Mouse (Mus musculus) embryonic facial prominence, embryonic 15.5 days (tissue): ENCODE measurements around the gene Ppef1. TPM values are rescaled to one million over a fixed set of nuclear protein-coding genes. Genes with fewer than 3 reads are reported as not detected.

ENCODE experiments used
- ATAC-seq: fragments of 200-750 bp; cut with Nextera tagmentation; 2 replicates; pipeline ENCODE4 v1.8.0; 2017; ENCODE audit warnings: low read depth, moderate TSS enrichment; ENCODE audit not compliant: insufficient number of reproducible peaks, low FRiP score, low TSS enrichment
- H3K27ac ChIP-seq: fragments of 300-500 bp; sonication (generic); replicated peaks from 2 replicates; pipeline ENCODE4 v1.5.1; 2015; ENCODE audit warnings: mild to moderate bottlenecking, inconsistent platforms
- H3K27me3 ChIP-seq: fragments of 300-500 bp; sonication (generic); 2 replicates; pipeline ENCODE4 v1.6.1; 2015; ENCODE audit warnings: inconsistent platforms
- H3K36me3 ChIP-seq: fragments of 300-500 bp; sonication (generic); 2 replicates; pipeline ENCODE4 v1.6.1; 2015; ENCODE audit warnings: mild to moderate bottlenecking, inconsistent platforms
- H3K4me1 ChIP-seq: fragments of 300-500 bp; sonication (generic); 2 replicates; pipeline ENCODE4 v1.6.1; 2015; ENCODE audit warnings: inconsistent platforms
- H3K4me2 ChIP-seq: fragments of 300-500 bp; sonication (generic); replicated peaks from 2 replicates; pipeline ENCODE4 v1.6.1; 2015; ENCODE audit warnings: mild to moderate bottlenecking, inconsistent platforms
- H3K4me3 ChIP-seq: fragments of 300-500 bp; sonication (generic); replicated peaks from 2 replicates; pipeline ENCODE4 v1.5.1; 2015; ENCODE audit warnings: mild to moderate bottlenecking, inconsistent platforms
- H3K9ac ChIP-seq: fragments of 300-500 bp; sonication (generic); 2 replicates; pipeline ENCODE4 v1.6.1; 2015; ENCODE audit warnings: inconsistent platforms
- H3K9me3 ChIP-seq: fragments of 300-500 bp; sonication (generic); replicated peaks from 2 replicates; pipeline ENCODE4 v1.6.1; 2016; ENCODE audit warnings: inconsistent platforms
- WGBS: fragments of 180-500 bp; shearing (Covaris S2); methylation state at CpG from one replicate; pipeline ENCODE4 v1.1.7; 2015; 5-methylcytosine and 5-hydroxymethylcytosine counted together
- polyA plus RNA-seq: library from polyadenylated mRNA; unstranded; fragments of >200 nt; fragmentation: Nextera tagmentation; extraction: Ambion mirVana; gene quantifications from 2 replicates; pipeline ENCODE4 v1.2.1, GENCODE M21; 2015

The Ppef1 gene
- polyA plus RNA-seq, 1 experiment from 2014 or later, result 0.28 TPM

DNA sequence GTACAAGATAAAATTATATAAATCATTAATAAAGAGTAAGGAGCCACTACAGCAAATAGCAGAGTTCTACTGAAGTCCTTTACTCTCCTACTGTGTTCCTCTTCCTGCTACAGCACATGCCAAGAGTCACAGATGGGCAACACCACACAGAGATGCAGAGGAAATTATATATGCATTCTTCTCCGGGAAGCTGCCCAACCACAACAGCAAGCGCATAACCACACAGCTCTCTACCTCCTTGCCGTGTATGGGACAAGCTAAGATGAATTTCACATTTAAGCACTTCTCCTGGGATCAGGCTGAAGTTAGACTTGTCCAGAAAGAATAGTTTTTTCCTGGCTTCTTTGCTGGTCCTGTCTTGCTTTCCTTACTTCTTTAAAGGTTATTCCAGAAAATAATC, 44.0 kb downstream of the Ppef1 start:
- H3K36me3 ChIP-seq, result no peaks in the 10 kb centered on the region
- WGBS, result 47% methylated on average over 3 of the region's 3 CpGs
- H3K4me3 ChIP-seq, result no peak overlapping the region
- no peaks in the 10 kb centered on the region; the same call in 1 of the 2 replicates for H3K27me3 ChIP-seq
- no peak overlapping the region for H3K4me2 ChIP-seq
- ATAC-seq, result no peak
- no peaks in the 10 kb centered on the region for H3K9me3 ChIP-seq
- H3K4me1 ChIP-seq, result no peaks in the 10 kb centered on the region
- no peak overlapping the region for H3K27ac ChIP-seq
- no peak overlapping the region for H3K9ac ChIP-seq

GRCm38 (mm10) chrX:160690094-160690493, 45.5 kb downstream of the Ppef1 start:
- Histone ChIP-seq H3K27ac (no peak overlapping the region), H3K4me1 (no peaks in the 10 kb centered on the region), H3K36me3 (no peaks in the 10 kb centered on the region), H3K9ac (no peak overlapping the region), H3K4me2 (no peak overlapping the region), H3K27me3 (no peaks in the 10 kb centered on the region; the same call in 1 of the 2 replicates), H3K9me3 (no peaks in the 10 kb centered on the region), H3K4me3 (no peak overlapping the region)
- ATAC-seq, result no peak
- 78% methylated on average over 2 of the region's 2 CpGs for WGBS

- Histone ChIP-seq H3K4me2 (no peak overlapping the region), H3K9me3 (no peaks in the 10 kb centered on the region), H3K27me3 (peaks cover 8% of the 10 kb centered on the region; the same call in 1 of the 2 replicates), H3K4me1 (no peaks in the 10 kb centered on the region), H3K36me3 (no peaks in the 10 kb centered on the region), H3K27ac (no peak overlapping the region), H3K4me3 (no peak overlapping the region), H3K9ac (no peak overlapping the region)
- ATAC-seq, result no peak
- WGBS, result 85% methylated on average over 1 of the region's 1 CpGs
These were observed 65.6 kb downstream of the Ppef1 start for GRCm38 (mm10) chrX:160669992-160670391.

DNA sequence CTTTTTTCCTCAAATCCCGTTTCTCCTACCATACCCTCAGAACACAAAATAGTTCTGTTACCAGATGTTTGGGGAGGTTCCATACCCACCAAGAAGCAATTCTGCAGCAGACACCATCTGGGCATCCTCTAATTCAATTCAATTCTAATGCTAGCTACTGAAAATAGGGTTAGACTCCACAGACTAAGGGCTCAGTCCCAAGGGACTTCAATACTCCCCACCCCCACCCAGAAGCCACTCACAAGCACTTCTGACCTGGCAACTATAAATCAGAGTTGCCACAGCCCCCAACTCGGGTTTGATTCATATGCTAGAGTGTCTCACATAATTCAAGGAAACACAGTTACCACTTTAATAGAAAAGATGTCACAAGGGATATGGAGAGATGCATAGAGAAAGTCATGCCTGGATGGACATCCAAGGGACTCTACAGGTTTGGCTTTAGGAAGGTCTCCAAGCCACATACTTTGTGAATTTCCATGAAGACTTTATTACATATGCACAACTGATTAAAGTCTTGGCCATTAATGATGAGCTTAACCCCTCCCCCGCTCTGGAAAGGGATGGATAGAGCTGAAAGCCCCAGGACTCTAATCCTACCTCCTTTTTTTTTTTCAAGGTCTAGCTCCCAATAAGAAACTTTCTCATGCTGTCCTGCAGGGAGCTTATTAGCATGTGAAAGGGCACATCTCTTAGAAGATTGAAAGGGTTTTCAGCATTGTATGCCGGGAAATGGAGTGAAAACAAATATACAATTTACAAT, 124.5 kb downstream of the Ppef1 start:
- no peak for ATAC-seq
- H3K27ac ChIP-seq, result no peak overlapping the region
- no peak overlapping the region for H3K4me2 ChIP-seq
- WGBS, result 35% methylated on average over 4 of the region's 4 CpGs
- H3K9ac ChIP-seq, result no peak overlapping the region
- no peaks in the 10 kb centered on the region for H3K36me3 ChIP-seq
- no peaks in the 10 kb centered on the region for H3K27me3 ChIP-seq
- no peak overlapping the region for H3K4me3 ChIP-seq
- no peaks in the 10 kb centered on the region for H3K4me1 ChIP-seq
- no peaks in the 10 kb centered on the region for H3K9me3 ChIP-seq

DNA sequence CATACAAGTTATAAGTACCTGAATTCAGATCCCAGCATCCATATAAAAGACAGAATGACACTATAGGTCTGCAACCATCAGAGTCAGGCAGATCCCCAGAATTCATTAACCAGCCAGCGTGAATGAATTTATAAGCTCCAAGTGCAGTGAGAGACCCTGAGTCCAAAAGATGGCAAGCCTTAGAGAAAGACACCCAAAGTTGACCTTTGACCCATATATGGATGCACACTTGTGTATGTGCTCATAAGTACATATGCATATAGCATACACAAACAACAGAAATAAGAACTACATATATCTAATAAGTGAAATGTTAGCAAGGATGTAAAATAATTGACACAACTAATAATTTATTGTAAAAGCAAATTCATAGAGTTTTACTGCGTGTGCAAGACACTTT, 125.1 kb downstream of the Ppef1 start:
- Histone ChIP-seq H3K4me2 (no peak overlapping the region), H3K9me3 (no peaks in the 10 kb centered on the region), H3K4me1 (no peaks in the 10 kb centered on the region), H3K36me3 (no peaks in the 10 kb centered on the region), H3K27me3 (no peaks in the 10 kb centered on the region), H3K27ac (no peak overlapping the region), H3K4me3 (no peak overlapping the region), H3K9ac (no peak overlapping the region)
- 76% methylated on average over 2 of the region's 2 CpGs for WGBS
- ATAC-seq, result no peak

DNA sequence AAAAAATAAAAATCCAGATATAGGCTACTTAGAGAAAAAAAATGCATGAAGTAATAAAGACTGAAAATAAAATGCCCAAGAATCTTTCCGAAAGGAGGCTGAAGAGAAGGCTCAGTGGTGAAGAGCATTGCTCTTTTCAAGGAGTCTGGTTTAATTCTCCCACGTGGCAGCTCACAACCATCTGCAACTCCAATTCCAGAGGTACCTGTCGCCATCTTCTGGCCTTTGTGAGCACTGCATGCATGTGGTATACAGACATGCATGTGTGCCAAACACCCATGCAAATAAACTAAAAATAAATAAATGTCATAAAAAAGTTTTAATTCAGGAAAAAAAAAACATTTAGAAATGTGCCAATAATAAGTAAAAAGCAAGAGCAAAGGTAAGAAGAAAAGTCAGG, 125.7 kb downstream of the Ppef1 start:
- Histone ChIP-seq H3K4me3 (no peak overlapping the region), H3K4me2 (no peak overlapping the region), H3K27me3 (no peaks in the 10 kb centered on the region), H3K9me3 (no peaks in the 10 kb centered on the region), H3K36me3 (no peaks in the 10 kb centered on the region), H3K9ac (no peak overlapping the region), H3K27ac (no peak overlapping the region), H3K4me1 (no peaks in the 10 kb centered on the region)
- WGBS, result 42% methylated on average over 3 of the region's 3 CpGs
- ATAC-seq, result no peak

GRCm38 (mm10) chrX:160603981-160604541, 131.5 kb downstream of the Ppef1 start:
- 25% methylated on average over 6 of the region's 6 CpGs for WGBS
- no peaks in the 10 kb centered on the region for H3K9me3 ChIP-seq
- peak; percentile 82 for ATAC-seq

DNA sequence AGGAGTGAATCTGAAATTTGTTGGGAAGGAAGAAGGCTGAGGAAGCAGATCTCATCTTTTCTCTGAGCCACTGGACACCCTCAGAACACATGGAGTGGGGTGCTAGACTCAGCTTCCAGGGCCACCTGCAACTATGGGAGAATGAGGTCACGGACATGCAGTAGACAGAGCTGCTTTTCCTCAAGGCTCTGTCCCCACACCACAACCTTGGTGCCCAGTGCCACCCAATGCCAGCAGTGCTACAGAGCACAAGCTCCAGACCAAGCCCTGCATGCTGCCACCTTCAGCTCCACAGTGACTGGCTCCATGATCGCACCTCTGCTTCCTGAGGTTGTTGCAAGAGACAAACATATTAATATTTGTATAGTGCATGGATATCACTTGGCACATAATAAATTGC, 132.2 kb downstream of the Ppef1 start:
- no peaks in the 10 kb centered on the region for H3K36me3 ChIP-seq
- peaks cover 20% of the 10 kb centered on the region for H3K4me1 ChIP-seq
- no peak for ATAC-seq
- H3K9ac ChIP-seq, result no peak overlapping the region
- H3K27ac ChIP-seq, result no peak overlapping the region
- H3K9me3 ChIP-seq, result no peaks in the 10 kb centered on the region
- H3K4me3 ChIP-seq, result no peak overlapping the region
- H3K27me3 ChIP-seq, result no peaks in the 10 kb centered on the region
- WGBS, result 90% methylated on average over 2 of the region's 2 CpGs
- no peak overlapping the region for H3K4me2 ChIP-seq

More at GRCm38 (mm10) chrX:160603981-160604541, 131.5 kb downstream of the Ppef1 start:
- Histone ChIP-seq H3K27me3 (no peaks in the 10 kb centered on the region), H3K27ac (no peak overlapping the region), H3K4me3 (no peak overlapping the region), H3K36me3 (no peaks in the 10 kb centered on the region), H3K4me1 (peaks cover 17% of the 10 kb centered on the region), H3K9ac (no peak overlapping the region), H3K4me2 (no peak overlapping the region)

- H3K4me3 ChIP-seq, result no peak overlapping the region
- WGBS, result 75% methylated on average over 1 of the region's 1 CpGs
- ATAC-seq, result no peak
- H3K4me2 ChIP-seq, result no peak overlapping the region
- no peaks in the 10 kb centered on the region for H3K36me3 ChIP-seq
- H3K9ac ChIP-seq, result no peak overlapping the region
- no peaks in the 10 kb centered on the region; the same call in 1 of the 2 replicates for H3K27me3 ChIP-seq
- H3K4me1 ChIP-seq, result peaks cover 22% of the 10 kb centered on the region
- H3K9me3 ChIP-seq, result no peaks in the 10 kb centered on the region
- H3K27ac ChIP-seq, result no peak overlapping the region
These were observed 132.8 kb downstream of the Ppef1 start for GRCm38 (mm10) chrX:160602770-160603169.

GRCm38 (mm10) chrX:160601053-160601452, 134.5 kb downstream of the Ppef1 start:
- Histone ChIP-seq H3K9me3 (no peaks in the 10 kb centered on the region), H3K4me2 (no peak overlapping the region), H3K4me3 (no peak overlapping the region), H3K27ac (no peak overlapping the region), H3K9ac (no peak overlapping the region), H3K36me3 (no peaks in the 10 kb centered on the region), H3K27me3 (peaks cover 3% of the 10 kb centered on the region; the same call in 1 of the 2 replicates), H3K4me1 (peaks cover 22% of the 10 kb centered on the region)
- ATAC-seq, result no peak
- WGBS, result 15% methylated on average over 3 of the region's 3 CpGs

DNA sequence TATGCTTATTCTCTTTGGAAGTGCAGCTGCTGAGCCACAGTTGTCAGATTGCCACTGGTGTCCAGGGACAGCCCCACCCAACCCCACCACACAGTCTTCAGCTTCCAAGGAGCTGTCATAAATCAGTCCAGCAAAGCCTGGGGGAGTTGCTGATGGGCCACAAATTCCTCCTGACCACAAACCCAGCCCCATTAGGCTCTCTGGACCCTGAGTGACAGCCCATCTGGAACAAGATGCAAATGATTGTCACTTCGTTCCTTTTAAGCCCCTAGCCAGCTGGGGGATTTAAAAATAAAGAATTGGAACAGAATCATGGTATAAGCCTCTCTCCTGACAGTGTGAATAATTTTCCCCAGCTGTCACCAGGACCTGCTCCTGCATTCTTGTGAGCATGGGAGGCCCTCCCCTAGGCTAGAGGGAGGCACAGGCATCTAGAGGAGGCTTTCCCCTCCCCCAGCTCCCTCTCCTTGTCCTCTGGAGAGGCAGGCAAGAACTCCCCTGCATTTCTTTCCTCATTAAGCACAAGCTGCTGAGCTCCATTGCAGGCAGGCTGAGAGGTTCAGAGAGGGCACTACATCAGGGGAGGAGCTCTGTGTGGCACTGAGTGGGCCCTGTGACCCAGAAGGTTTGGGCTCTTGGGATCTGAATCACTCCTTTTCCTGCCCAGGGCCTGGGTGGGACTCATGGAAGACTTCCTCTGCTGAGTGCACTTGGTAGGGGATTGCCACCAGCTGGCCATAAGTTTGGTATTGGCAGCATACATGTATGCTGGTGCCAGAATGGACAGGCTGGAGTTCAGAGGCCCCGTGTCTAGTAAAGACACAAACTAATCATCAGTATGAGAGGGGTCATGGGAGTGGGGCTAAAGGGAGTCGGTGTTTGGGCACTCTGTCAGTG, 136.8 kb downstream of the Ppef1 start:
- H3K9ac ChIP-seq, result no peak overlapping the region
- 44% methylated on average over 3 of the region's 3 CpGs for WGBS
- peaks cover 3% of the 10 kb centered on the region; the same call in 1 of the 2 replicates for H3K27me3 ChIP-seq
- no peaks in the 10 kb centered on the region for H3K9me3 ChIP-seq
- no peak overlapping the region for H3K4me2 ChIP-seq
- H3K4me1 ChIP-seq, result peaks cover 18% of the 10 kb centered on the region
- H3K4me3 ChIP-seq, result no peak overlapping the region
- H3K36me3 ChIP-seq, result no peaks in the 10 kb centered on the region
- peak; percentile 90 for ATAC-seq
- H3K27ac ChIP-seq, result peak overlapping the region; percentile 60; the same call in 1 of the 2 replicates
